Mouse (Mus musculus) ES-E14 (cell line): ENCODE measurements around the gene Krt42.

Experiments
- CHD2 ChIP-seq: IDR thresholded peaks from 2 replicates; pipeline ENCODE4 v1.6.1; 2014; ENCODE audit warnings: mild to moderate bottlenecking, low read depth, low read length, inconsistent platforms
- HCFC1 ChIP-seq: IDR thresholded peaks from 2 replicates; pipeline ENCODE4 v1.6.1; 2012; ENCODE audit warnings: low read length, inconsistent platforms, borderline replicate concordance; ENCODE audit not compliant: insufficient read depth
- ZC3H11A ChIP-seq: IDR thresholded peaks from 2 replicates; pipeline ENCODE4 v1.6.1; 2012; ENCODE audit warnings: low read depth, mild to moderate bottlenecking, inconsistent platforms, low read length, borderline replicate concordance

GRCm38 (mm10) chr11:100271878-100272277, 2.2 kb upstream of the Krt42 start:
- no peak for TF ChIP-seq HCFC1
- TF ChIP-seq ZC3H11A, result no peak
- no peak for TF ChIP-seq CHD2
